Mouse (Mus musculus) small intestine, adult 2 months (tissue): ENCODE results near the gene Gm156. TPM values are rescaled to one million over a fixed set of nuclear protein-coding genes. Genes with fewer than 3 reads are reported as not detected.

Experiments used
- H3K27ac ChIP-seq: fragments of 200-500 bp; 2 replicates; pipeline ENCODE4 v1.5.1; 2012; ENCODE audit warnings: low read depth, low read length, control low read depth, inconsistent platforms; ENCODE audit not compliant: insufficient read depth
- H3K27me3 ChIP-seq: fragments of 200-500 bp; 2 replicates; pipeline ENCODE4 v1.6.1; 2012; ENCODE audit warnings: mild to moderate bottlenecking, moderate library complexity, low read length, inconsistent platforms; ENCODE audit not compliant: control insufficient read depth, insufficient read depth
- H3K36me3 ChIP-seq: fragments of 200-500 bp; 2 replicates; pipeline ENCODE4 v1.6.1; 2012; ENCODE audit warnings: mild to moderate bottlenecking, low read length, control low read depth, inconsistent platforms; ENCODE audit not compliant: control insufficient read depth, insufficient read depth
- H3K4me1 ChIP-seq: fragments of 200-500 bp; 2 replicates; pipeline ENCODE4 v1.6.1; 2012; ENCODE audit warnings: low read length, inconsistent platforms, mixed read lengths; ENCODE audit not compliant: control insufficient read depth, insufficient read depth, insufficient read length
- H3K4me3 ChIP-seq: fragments of 200-500 bp; 2 replicates; pipeline ENCODE4 v1.5.1; 2012; ENCODE audit warnings: low read depth, mild to moderate bottlenecking, control low read depth, inconsistent platforms, low read length, moderate library complexity
- CTCF ChIP-seq: fragments of 200-500 bp; IDR thresholded peaks from 2 replicates; pipeline ENCODE4 v1.5.1; 2012; ENCODE audit warnings: low read depth, mild to moderate bottlenecking, control low read depth, inconsistent platforms, low read length, moderate library complexity, mixed read lengths; ENCODE audit not compliant: insufficient replicate concordance, insufficient read length; ENCODE audit errors: extremely low read depth
- POLR2A ChIP-seq: fragments of 200-500 bp; IDR thresholded peaks from 2 replicates; pipeline ENCODE4 v1.6.1; 2012; ENCODE audit warnings: low read depth, mild to moderate bottlenecking, control low read depth, inconsistent platforms, low read length, moderate library complexity
- whole genome bisulfite sequencing: fragments of 180-500 bp; shearing (Covaris S2); methylation state at CpG from one replicate; pipeline ENCODE4 v1.1.7; 2018; 5-methylcytosine and 5-hydroxymethylcytosine counted together
- polyA plus RNA-seq: library from polyadenylated mRNA; depleted of rRNA; stranded (reverse); fragments of >200 nt; gene quantifications from 2 replicates; pipeline ENCODE4 v1.2.3, GENCODE M21; 2012; rRNA removed

Gm156 gene
- polyA plus RNA-seq, 1 experiment, result not detected

- Histone ChIP-seq H3K36me3 (no peaks in the 10 kb centered on the region), H3K27me3 (no peaks in the 10 kb centered on the region), H3K4me1 (no peaks in the 10 kb centered on the region), H3K4me3 (no peak within 1 kb of the TSS), H3K27ac (no peak within 1 kb of the TSS)
- TF ChIP-seq POLR2A, result no peak
- TF ChIP-seq CTCF, result no peak
- 49% methylated on average over 2 of the region's 2 CpGs for WGBS
Measured at GRCm38 (mm10) chr6:129740069-129740721, 43.9 kb downstream of the Gm156 start, which contains the start of gene Klri2. Gene Klri2 (minus strand): TSS chr6:129740484.

GRCm38 (mm10) chr6:129736414-129736813 is 47.7 kb downstream of the Gm156 start:
- H3K4me3 ChIP-seq, result no peak overlapping the region
- TF ChIP-seq POLR2A, result no peak
- TF ChIP-seq CTCF, result no peak
- no peaks in the 10 kb centered on the region for H3K36me3 ChIP-seq
- no peaks in the 10 kb centered on the region for H3K27me3 ChIP-seq
- no peak overlapping the region for H3K27ac ChIP-seq
- no peaks in the 10 kb centered on the region for H3K4me1 ChIP-seq

GRCm38 (mm10) chr6:129727237-129727636 is 56.8 kb downstream of the Gm156 start:
- no peaks in the 10 kb centered on the region for H3K36me3 ChIP-seq
- H3K27ac ChIP-seq, result no peak overlapping the region
- H3K4me3 ChIP-seq, result no peak overlapping the region
- no peaks in the 10 kb centered on the region for H3K4me1 ChIP-seq
- TF ChIP-seq CTCF, result no peak
- TF ChIP-seq POLR2A, result no peak
- 86% methylated on average over 1 of the region's 1 CpGs for WGBS
- H3K27me3 ChIP-seq, result no peaks in the 10 kb centered on the region

GRCm38 (mm10) chr6:129721390-129721789 is 62.7 kb downstream of the Gm156 start:
- Histone ChIP-seq H3K4me3 (no peak overlapping the region), H3K27ac (no peak overlapping the region), H3K27me3 (no peaks in the 10 kb centered on the region; the same call in 1 of the 2 replicates), H3K36me3 (no peaks in the 10 kb centered on the region), H3K4me1 (no peaks in the 10 kb centered on the region)
- no peak for TF ChIP-seq CTCF
- TF ChIP-seq POLR2A, result no peak
- WGBS, result 44% methylated on average over 1 of the region's 1 CpGs

GRCm38 (mm10) chr6:129720487-129720886 is 63.6 kb downstream of the Gm156 start:
- WGBS, result 36% methylated on average over 3 of the region's 3 CpGs
- TF ChIP-seq POLR2A (no peak), CTCF (no peak)
- H3K36me3 ChIP-seq, result no peaks in the 10 kb centered on the region
- H3K4me3 ChIP-seq, result no peak overlapping the region
- no peaks in the 10 kb centered on the region for H3K4me1 ChIP-seq
- no peaks in the 10 kb centered on the region; the same call in 1 of the 2 replicates for H3K27me3 ChIP-seq
- no peak overlapping the region for H3K27ac ChIP-seq

- no peak for TF ChIP-seq POLR2A
- TF ChIP-seq CTCF, result no peak
- H3K36me3 ChIP-seq, result no peaks in the 10 kb centered on the region
- H3K4me3 ChIP-seq, result no peak within 1 kb of the TSS
- WGBS, result 84% methylated on average over 4 of the region's 4 CpGs
- H3K27me3 ChIP-seq, result no peaks in the 10 kb centered on the region; the same call in 1 of the 2 replicates
- no peak within 1 kb of the TSS for H3K27ac ChIP-seq
- H3K4me1 ChIP-seq, result no peaks in the 10 kb centered on the region
Measured at GRCm38 (mm10) chr6:129717032-129717431, 67.0 kb downstream of the Gm156 start, which contains the start of gene Klri1. Gene Klri1 (minus strand): TSS chr6:129717132.

Other genes with a start within 250 kb of the Gm156 start
- 0.09 TPM in 1 of 2 replicates, not detected in the other for gene Klre1, start 206.4 kb downstream of the Gm156 start, polyA plus RNA-seq
- 0.23 TPM in 1 of 2 replicates, not detected in the other for gene Klrd1, start 192.5 kb downstream of the Gm156 start, polyA plus RNA-seq
- gene Klrk1, start 160.4 kb downstream of the Gm156 start, polyA plus RNA-seq, result not detected in 2 replicates
- gene Klrc3, start 140.9 kb downstream of the Gm156 start, polyA plus RNA-seq, result not detected in 2 replicates
- gene Klrc2, start 123.6 kb downstream of the Gm156 start, polyA plus RNA-seq, result not detected in 2 replicates
- not detected in 2 replicates for gene Klrc1, start 105.3 kb downstream of the Gm156 start, polyA plus RNA-seq
- not detected in 2 replicates for gene Klri1, start 67.1 kb downstream of the Gm156 start, polyA plus RNA-seq
- gene Klri2, start 43.8 kb downstream of the Gm156 start, polyA plus RNA-seq, result not detected in 2 replicates
- gene Gm17631, start 78.4 kb upstream of the Gm156 start, polyA plus RNA-seq, result not detected in 2 replicates
- gene Klra17, start 92.4 kb upstream of the Gm156 start, polyA plus RNA-seq, result 0.10 and 0.15 TPM in 2 replicates
- gene Klra5, start 133.4 kb upstream of the Gm156 start, polyA plus RNA-seq, result not detected in 2 replicates
- gene Klra6, start 242.7 kb upstream of the Gm156 start, polyA plus RNA-seq, result not detected in 2 replicates